Mouse (Mus musculus) ES-E14 (cell line): ENCODE results near the gene Robo1.

ENCODE experiments used
- CHD2 ChIP-seq: IDR thresholded peaks from 2 replicates; pipeline ENCODE4 v1.6.1; 2014; ENCODE audit warnings: mild to moderate bottlenecking, low read depth, low read length, inconsistent platforms
- HCFC1 ChIP-seq: IDR thresholded peaks from 2 replicates; pipeline ENCODE4 v1.6.1; 2012; ENCODE audit warnings: low read length, inconsistent platforms, borderline replicate concordance; ENCODE audit not compliant: insufficient read depth
- MAFK ChIP-seq: IDR thresholded peaks from 2 replicates; pipeline ENCODE4 v1.6.1; 2014; ENCODE audit warnings: mild to moderate bottlenecking, low read depth, low read length, inconsistent platforms; ENCODE audit not compliant: insufficient read depth
- ZC3H11A ChIP-seq: IDR thresholded peaks from 2 replicates; pipeline ENCODE4 v1.6.1; 2012; ENCODE audit warnings: low read depth, mild to moderate bottlenecking, inconsistent platforms, low read length, borderline replicate concordance
- ZNF384 ChIP-seq: IDR thresholded peaks from 2 replicates; pipeline ENCODE4 v1.6.1; 2012; ENCODE audit warnings: low read depth, low read length, inconsistent platforms

- TF ChIP-seq MAFK = no peak
- no peak for TF ChIP-seq CHD2
- TF ChIP-seq ZC3H11A = no peak
- no peak for TF ChIP-seq HCFC1
- no peak for TF ChIP-seq ZNF384
These were observed 225.9 kb downstream of the Robo1 start for GRCm38 (mm10) chr16:72533900-72534571.
